Mouse (Mus musculus) erythroblast, adult 5-6 weeks (primary cell): ENCODE data around the gene Kmt2c. TPM values are rescaled to one million over a fixed set of nuclear protein-coding genes. Genes with fewer than 3 reads are reported as not detected.
"Not testable (repeated sequence)": the region's sequence is repeated elsewhere in the genome, so short reads cannot be mapped to it uniquely, and the experiment has no call there.

Experiments
- ATAC-seq: replicated peaks from 2 replicates; pipeline ENCODE4 v1.8.0; 2016; ENCODE audit warnings: moderate number of reproducible peaks, mild to moderate bottlenecking, moderate TSS enrichment, inconsistent platforms; ENCODE audit not compliant: poor library complexity, low FRiP score, severe bottlenecking
- total RNA-seq, 2 experiments: library from RNA; stranded (forward) in 1 of 2; stranded (reverse) in 1 of 2; fragments of 150-400 nt in 1 of 2; fragments of 200-764, 138-1000 nt in 1 of 2; gene quantifications; 2 replicates each; pipeline versions ENCODE4 v1.2.3 to v1.2.4; 2015 to 2017; ENCODE audit warnings: low replicate concordance in 2 of 2

Gene Kmt2c
- total RNA-seq, 2 experiments from 2014 or later: 18.4 to 26.7 TPM

GRCm38 (mm10) chr5:25517550-25517949, 19.0 kb upstream of the Kmt2c start:
- ATAC-seq: no peak

GRCm38 (mm10) chr5:25516301-25516895, 17.8 kb upstream of the Kmt2c start:
- no peak for ATAC-seq

- no peak for ATAC-seq
Observed at GRCm38 (mm10) chr5:25515767-25516166, 17.2 kb upstream of the Kmt2c start, which contains the start of gene Cct8l1. Gene Cct8l1 (plus strand): TSS chr5:25516067.

DNA sequence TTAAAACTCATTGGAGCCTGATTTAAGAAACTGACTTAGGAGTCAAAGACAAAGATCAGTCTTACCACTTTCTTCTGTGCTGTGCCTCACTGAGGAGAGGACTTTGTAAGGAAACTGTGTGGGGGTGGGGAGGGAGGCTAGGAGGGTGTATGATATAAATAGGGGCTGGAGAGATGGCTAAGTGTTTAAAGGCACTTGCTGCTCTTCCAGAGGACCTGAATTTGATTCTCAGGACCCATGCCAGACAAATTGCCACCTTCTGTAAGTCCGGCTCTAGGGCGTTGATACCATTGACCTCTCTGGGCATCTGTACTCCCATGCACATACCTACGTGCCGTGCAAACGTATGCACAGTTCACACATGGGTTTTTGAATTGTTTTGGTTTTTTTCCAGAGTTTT, 7.5 kb upstream of the Kmt2c start:
- no peak for ATAC-seq

DNA sequence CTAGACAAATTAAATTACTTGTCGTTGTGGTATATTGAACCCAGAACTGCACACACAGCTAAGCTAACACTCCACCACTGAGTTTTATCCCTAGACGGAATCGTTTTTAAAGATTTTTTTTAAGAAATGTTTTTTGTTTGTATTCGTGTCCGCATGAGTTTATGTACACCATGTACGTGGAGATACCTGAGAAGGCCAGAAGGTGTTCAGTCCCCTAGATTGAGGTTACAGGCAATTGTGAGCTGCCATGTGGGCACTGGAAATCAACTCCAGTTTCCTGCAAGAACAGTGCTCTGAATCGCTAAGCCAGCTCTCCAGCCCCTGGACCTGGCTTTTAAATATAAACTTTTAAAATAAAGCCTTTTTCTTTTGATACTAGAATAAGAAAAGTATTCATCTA, 2.1 kb upstream of the Kmt2c start:
- no peak for ATAC-seq

- peak; percentile 78 for ATAC-seq
Observed at GRCm38 (mm10) chr5:25499423-25500398, 1.1 kb upstream of the Kmt2c start.

- ATAC-seq: peak; percentile 40
Observed at GRCm38 (mm10) chr5:25498821-25499422, 339 bp upstream of the Kmt2c start.

- peak; percentile 57 for ATAC-seq
Observed at GRCm38 (mm10) chr5:25497720-25498345, 750 bp downstream of the Kmt2c start.

DNA sequence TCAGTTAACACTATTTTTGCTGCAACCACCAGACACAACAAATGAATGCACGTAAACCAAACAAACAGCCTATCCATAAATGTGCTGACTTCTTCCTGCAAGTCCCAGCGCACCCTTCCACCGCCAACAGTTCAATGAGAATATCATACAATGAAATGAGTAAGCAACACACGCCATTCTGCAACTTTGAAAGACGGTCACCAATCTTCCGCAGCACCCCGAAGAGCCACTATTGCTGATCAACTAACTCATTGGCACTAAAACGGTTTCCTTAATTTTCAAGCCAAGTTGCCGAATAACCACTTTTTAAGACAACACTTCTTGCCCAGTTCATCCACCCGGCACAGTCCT, 1.2 kb downstream of the Kmt2c start:
- ATAC-seq: no peak

GRCm38 (mm10) chr5:25496652-25497051, 1.9 kb downstream of the Kmt2c start:
- no peak for ATAC-seq

DNA sequence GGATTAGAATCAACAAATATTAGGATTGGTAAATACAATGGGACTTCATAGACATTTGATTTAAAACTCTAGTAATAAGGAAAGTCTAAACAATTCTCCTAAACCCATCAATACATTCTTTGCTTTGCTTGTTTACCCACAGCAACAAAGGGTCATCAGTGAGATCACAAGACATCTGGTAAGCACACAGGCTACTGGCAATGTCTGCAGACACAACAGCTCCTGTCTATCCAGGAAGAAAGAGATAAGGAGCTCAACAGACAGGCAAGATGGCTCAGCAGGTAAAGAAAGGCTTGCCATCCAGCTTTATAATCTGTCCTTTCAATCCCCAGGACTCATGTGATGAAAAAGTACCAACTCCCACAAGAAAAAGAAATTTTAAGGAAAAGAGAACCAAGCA, 19.7 kb downstream of the Kmt2c start:
- no peak for ATAC-seq

- no peak for ATAC-seq
Observed at GRCm38 (mm10) chr5:25475789-25476188, 22.8 kb downstream of the Kmt2c start.

DNA sequence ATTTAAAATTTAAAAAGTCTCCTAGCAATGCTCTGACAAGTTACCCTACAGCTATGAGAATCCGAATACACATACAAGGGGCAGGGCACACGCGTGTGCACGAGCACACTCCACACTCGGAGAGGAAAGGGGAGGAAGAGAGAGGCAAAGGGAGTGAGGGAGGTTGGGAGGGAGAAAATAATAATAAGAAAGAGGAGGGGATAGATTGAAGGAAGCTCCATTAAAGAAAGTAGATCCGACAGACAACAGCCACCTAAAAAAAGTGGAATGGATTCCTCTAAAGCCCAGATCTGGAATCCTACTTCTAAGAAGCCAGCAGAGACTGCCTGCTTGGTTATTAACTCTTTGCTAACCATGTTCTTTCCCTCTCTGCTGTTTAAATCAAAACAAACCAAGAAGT, 26.5 kb downstream of the Kmt2c start:
- ATAC-seq: no peak

DNA sequence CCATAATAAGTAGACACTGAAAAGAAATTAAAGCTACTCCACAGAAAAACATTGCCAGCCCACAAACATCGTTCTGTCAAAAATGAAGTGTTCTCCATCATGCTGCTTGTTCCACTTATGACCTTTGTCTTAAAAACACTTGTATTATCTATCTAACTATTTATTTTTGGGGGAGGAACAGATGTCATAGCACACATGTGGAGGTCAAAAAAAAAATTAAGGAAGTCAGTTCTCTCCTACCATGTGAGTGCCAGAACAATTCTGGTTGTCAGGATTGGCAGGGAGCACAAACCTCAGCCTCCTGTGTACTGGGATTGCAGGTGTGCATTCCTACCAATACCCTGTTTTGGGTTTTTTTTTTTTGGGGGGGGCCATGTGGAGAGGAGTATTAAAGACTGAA, 36.6 kb downstream of the Kmt2c start:
- ATAC-seq: no peak

GRCm38 (mm10) chr5:25455432-25455831, 43.2 kb downstream of the Kmt2c start:
- not testable (repeated sequence) for ATAC-seq

GRCm38 (mm10) chr5:25452691-25453090, 45.9 kb downstream of the Kmt2c start:
- no peak for ATAC-seq

DNA sequence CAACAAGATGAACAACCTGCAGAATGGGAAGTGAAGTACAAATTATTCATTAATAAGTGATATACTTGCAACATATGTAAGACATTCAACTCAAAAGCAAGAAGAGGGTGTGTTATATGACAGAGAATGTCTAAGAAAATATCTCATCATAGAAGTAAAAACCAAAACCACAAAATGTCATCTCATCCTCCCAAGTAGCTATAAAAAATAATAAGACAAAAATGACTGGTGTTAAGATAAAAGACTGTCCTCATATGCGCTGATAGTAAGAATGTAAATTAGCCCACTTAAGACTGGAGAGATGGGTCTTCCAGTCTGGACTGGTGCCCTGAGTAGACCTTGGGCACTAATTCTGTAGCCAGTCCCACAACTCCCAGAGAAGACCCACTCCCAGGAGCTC, 61.1 kb downstream of the Kmt2c start:
- ATAC-seq: no peak

GRCm38 (mm10) chr5:25436081-25436480, 62.5 kb downstream of the Kmt2c start:
- ATAC-seq: 0 out of 2 replicates have a peak, but pooled peaks have one; percentile 46

DNA sequence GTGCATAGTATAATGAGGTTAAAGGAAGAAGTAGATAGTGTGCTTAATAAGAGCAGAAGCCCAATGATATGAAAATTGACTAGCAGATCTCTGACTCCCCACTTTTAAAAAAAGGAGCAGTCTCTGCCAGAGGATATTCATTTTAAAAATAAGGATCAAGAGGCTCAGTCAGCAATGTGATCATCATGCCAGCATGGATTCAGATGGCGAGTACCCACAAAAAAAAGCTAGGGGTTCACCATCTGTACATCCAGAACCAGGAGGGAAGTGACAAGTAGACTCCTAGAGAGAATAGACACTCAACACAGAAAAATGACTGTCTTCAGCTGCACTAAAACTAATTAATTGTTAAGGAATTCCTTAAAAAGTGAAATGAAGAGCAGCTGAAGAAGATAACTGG, 76.0 kb downstream of the Kmt2c start:
- no peak for ATAC-seq

DNA sequence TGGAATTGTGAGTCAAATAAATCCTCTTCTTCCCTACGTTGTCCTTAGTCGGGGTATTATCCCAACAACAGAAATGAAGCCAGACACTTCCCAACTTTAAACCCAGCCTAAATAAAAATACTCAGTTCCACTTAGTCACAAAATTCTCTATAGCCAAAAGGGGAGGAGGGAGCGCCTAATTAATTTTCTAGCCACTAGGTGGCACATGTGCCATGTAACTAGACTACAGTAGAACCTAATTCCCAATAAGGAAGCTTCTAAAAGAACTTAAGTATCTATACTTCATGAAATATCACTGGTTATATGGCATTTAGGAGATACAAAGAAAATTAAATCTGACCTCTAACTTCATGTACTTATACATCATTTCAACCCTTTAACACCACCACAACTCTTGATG, 78.0 kb downstream of the Kmt2c start:
- peak; percentile 55; the same call in 1 of the 2 replicates for ATAC-seq
